Mouse (Mus musculus) embryonic facial prominence, embryonic 13.5 days (tissue): Measurements from ENCODE around the gene Alox12e. TPM values are rescaled to one million over a fixed set of nuclear protein-coding genes. Genes with fewer than 3 reads are reported as not detected.

ENCODE experiments used
- ATAC-seq: fragments of 200-750 bp; cut with Nextera tagmentation; 2 replicates; pipeline ENCODE4 v1.8.0; 2017; ENCODE audit warnings: low read depth; ENCODE audit not compliant: insufficient number of reproducible peaks, insufficient read depth, low FRiP score, low TSS enrichment
- H3K27ac ChIP-seq: fragments of 300-500 bp; sonication (generic); 2 replicates; pipeline ENCODE4 v1.5.1; 2015; ENCODE audit warnings: moderate library complexity, mild to moderate bottlenecking, inconsistent platforms
- H3K27me3 ChIP-seq: fragments of 300-500 bp; sonication (generic); 2 replicates; pipeline ENCODE4 v1.6.1; 2015; ENCODE audit warnings: mild to moderate bottlenecking, inconsistent platforms
- H3K36me3 ChIP-seq: fragments of 300-500 bp; sonication (generic); 2 replicates; pipeline ENCODE4 v1.6.1; 2015; ENCODE audit warnings: mild to moderate bottlenecking, inconsistent platforms
- H3K4me1 ChIP-seq: fragments of 300-500 bp; sonication (generic); 2 replicates; pipeline ENCODE4 v1.6.1; 2015; ENCODE audit warnings: inconsistent platforms
- H3K4me2 ChIP-seq: fragments of 300-500 bp; sonication (generic); 2 replicates; pipeline ENCODE4 v1.6.1; 2015; ENCODE audit warnings: moderate library complexity, mild to moderate bottlenecking, inconsistent platforms
- H3K4me3 ChIP-seq: fragments of 300-500 bp; sonication (generic); 2 replicates; pipeline ENCODE4 v1.5.1; 2015; ENCODE audit warnings: mild to moderate bottlenecking, inconsistent platforms
- H3K9ac ChIP-seq: fragments of 300-500 bp; sonication (generic); 2 replicates; pipeline ENCODE4 v1.6.1; 2015; ENCODE audit warnings: mild to moderate bottlenecking, inconsistent platforms
- H3K9me3 ChIP-seq: fragments of 300-500 bp; sonication (generic); 2 replicates; pipeline ENCODE4 v1.6.1; 2016; ENCODE audit warnings: inconsistent platforms
- WGBS: fragments of 180-500 bp; shearing (Covaris S2); methylation state at CpG from one replicate; pipeline ENCODE4 v1.1.7; 2015; ENCODE audit warnings: mixed read lengths; 5-methylcytosine and 5-hydroxymethylcytosine counted together
- polyA plus RNA-seq: library from polyadenylated mRNA; unstranded; fragments of >200 nt; fragmentation: Nextera tagmentation; extraction: Ambion mirVana; gene quantifications from 2 replicates; pipeline ENCODE4 v1.2.1, GENCODE M21; 2015

Alox12e gene
- polyA plus RNA-seq, 1 experiment from 2014 or later, result 0.67 TPM

- no peaks in the 10 kb centered on the region for H3K36me3 ChIP-seq
- no peaks in the 10 kb centered on the region for H3K9me3 ChIP-seq
- peaks cover 67% of the 10 kb centered on the region for H3K27me3 ChIP-seq
- no peak overlapping the region for H3K4me3 ChIP-seq
- no peak overlapping the region for H3K4me2 ChIP-seq
- no peak overlapping the region for H3K27ac ChIP-seq
- 88% methylated on average over 12 of the region's 12 CpGs for WGBS
- 0 out of 2 replicates have a peak, but pooled peaks have one; percentile 56 for ATAC-seq
- H3K4me1 ChIP-seq, result 0 out of 2 replicates have a peak, but pooled peaks cover 3% of the 10 kb centered on the region
- no peak overlapping the region for H3K9ac ChIP-seq
Measured at GRCm38 (mm10) chr11:70319614-70320013, 2.8 kb downstream of the Alox12e start.

GRCm38 (mm10) chr11:70313833-70314232 lies 8.6 kb downstream of the Alox12e start:
- 39% methylated on average over 7 of the region's 7 CpGs for WGBS
- Histone ChIP-seq H3K27me3 (peaks cover 22% of the 10 kb centered on the region), H3K9ac (no peak overlapping the region), H3K4me3 (no peak overlapping the region), H3K9me3 (no peaks in the 10 kb centered on the region), H3K27ac (no peak overlapping the region), H3K4me1 (no peaks in the 10 kb centered on the region), H3K4me2 (no peak overlapping the region), H3K36me3 (no peaks in the 10 kb centered on the region)
- no peak for ATAC-seq

- Histone ChIP-seq H3K9me3 (no peaks in the 10 kb centered on the region), H3K4me2 (no peak overlapping the region), H3K27me3 (peaks cover 7% of the 10 kb centered on the region; the same call in 1 of the 2 replicates), H3K36me3 (no peaks in the 10 kb centered on the region), H3K9ac (no peak overlapping the region), H3K27ac (no peak overlapping the region), H3K4me1 (no peaks in the 10 kb centered on the region), H3K4me3 (no peak overlapping the region)
- WGBS, result 22% methylated on average over 9 of the region's 9 CpGs
- ATAC-seq, result no peak
Measured at GRCm38 (mm10) chr11:70309341-70309740, 13.1 kb downstream of the Alox12e start.

GRCm38 (mm10) chr11:70308296-70308695 lies 14.1 kb downstream of the Alox12e start:
- ATAC-seq, result no peak
- Histone ChIP-seq H3K4me3 (no peak overlapping the region), H3K9me3 (no peaks in the 10 kb centered on the region), H3K9ac (no peak overlapping the region), H3K4me2 (no peak overlapping the region), H3K27ac (no peak overlapping the region), H3K36me3 (no peaks in the 10 kb centered on the region), H3K27me3 (peaks cover 7% of the 10 kb centered on the region; the same call in 1 of the 2 replicates), H3K4me1 (no peaks in the 10 kb centered on the region)
- 83% methylated on average over 2 of the region's 2 CpGs for WGBS

GRCm38 (mm10) chr11:70306159-70306558 lies 16.3 kb downstream of the Alox12e start:
- Histone ChIP-seq H3K9ac (no peak overlapping the region), H3K4me1 (no peaks in the 10 kb centered on the region), H3K27me3 (0 out of 2 replicates have a peak, but pooled peaks cover 2% of the 10 kb centered on the region), H3K27ac (no peak overlapping the region), H3K9me3 (peaks cover 3% of the 10 kb centered on the region; the same call in 1 of the 2 replicates), H3K36me3 (no peaks in the 10 kb centered on the region), H3K4me2 (no peak overlapping the region), H3K4me3 (no peak overlapping the region)
- WGBS, result 42% methylated on average over 7 of the region's 7 CpGs
- ATAC-seq, result no peak

- WGBS, result 80% methylated on average over 4 of the region's 4 CpGs
- H3K4me2 ChIP-seq, result no peak overlapping the region
- H3K9me3 ChIP-seq, result peaks cover 4% of the 10 kb centered on the region; the same call in 1 of the 2 replicates
- no peaks in the 10 kb centered on the region for H3K4me1 ChIP-seq
- H3K9ac ChIP-seq, result no peak overlapping the region
- no peak overlapping the region for H3K27ac ChIP-seq
- H3K4me3 ChIP-seq, result no peak overlapping the region
- no peaks in the 10 kb centered on the region for H3K27me3 ChIP-seq
- H3K36me3 ChIP-seq, result no peaks in the 10 kb centered on the region
- no peak for ATAC-seq
Measured at GRCm38 (mm10) chr11:70302293-70302692, 20.1 kb downstream of the Alox12e start.

- H3K27ac ChIP-seq, result no peak overlapping the region
Measured at GRCm38 (mm10) chr11:70297836-70298454, 24.5 kb downstream of the Alox12e start.

GRCm38 (mm10) chr11:70297405-70297804 lies 25.0 kb downstream of the Alox12e start:
- no peak for ATAC-seq

More at GRCm38 (mm10) chr11:70297836-70298454, 24.5 kb downstream of the Alox12e start:
- ATAC-seq, result no peak
- Histone ChIP-seq H3K4me1 (no peaks in the 10 kb centered on the region), H3K9ac (no peak overlapping the region), H3K36me3 (no peaks in the 10 kb centered on the region), H3K4me3 (no peak overlapping the region), H3K27me3 (no peaks in the 10 kb centered on the region), H3K9me3 (peaks cover 4% of the 10 kb centered on the region; the same call in 1 of the 2 replicates), H3K4me2 (no peak overlapping the region)
- 47% methylated on average over 12 of the region's 12 CpGs for WGBS

GRCm38 (mm10) chr11:70293881-70294280 lies 28.5 kb downstream of the Alox12e start:
- H3K36me3 ChIP-seq, result no peaks in the 10 kb centered on the region
- H3K27me3 ChIP-seq, result no peaks in the 10 kb centered on the region
- H3K27ac ChIP-seq, result no peak overlapping the region
- H3K4me1 ChIP-seq, result no peaks in the 10 kb centered on the region; the same call in 1 of the 2 replicates
- WGBS, result 77% methylated on average over 6 of the region's 6 CpGs
- H3K4me2 ChIP-seq, result no peak overlapping the region
- no peak overlapping the region for H3K9ac ChIP-seq
- no peaks in the 10 kb centered on the region for H3K9me3 ChIP-seq
- no peak overlapping the region for H3K4me3 ChIP-seq
- no peak for ATAC-seq

More at GRCm38 (mm10) chr11:70297405-70297804, 25.0 kb downstream of the Alox12e start:
- WGBS, result 26% methylated on average over 4 of the region's 4 CpGs
- H3K4me2 ChIP-seq, result no peak overlapping the region
- no peak overlapping the region for H3K27ac ChIP-seq
- no peak overlapping the region for H3K9ac ChIP-seq
- no peak overlapping the region for H3K4me3 ChIP-seq
- H3K4me1 ChIP-seq, result no peaks in the 10 kb centered on the region
- no peaks in the 10 kb centered on the region for H3K36me3 ChIP-seq
- H3K9me3 ChIP-seq, result peaks cover 4% of the 10 kb centered on the region; the same call in 1 of the 2 replicates
- H3K27me3 ChIP-seq, result no peaks in the 10 kb centered on the region

- H3K4me2 ChIP-seq, result no peak overlapping the region
- no peaks in the 10 kb centered on the region for H3K36me3 ChIP-seq
- H3K9me3 ChIP-seq, result no peaks in the 10 kb centered on the region
- H3K4me3 ChIP-seq, result no peak overlapping the region
- no peak overlapping the region for H3K27ac ChIP-seq
- H3K4me1 ChIP-seq, result no peaks in the 10 kb centered on the region; the same call in 1 of the 2 replicates
- H3K27me3 ChIP-seq, result no peaks in the 10 kb centered on the region
- ATAC-seq, result no peak
- WGBS, result 78% methylated on average over 6 of the region's 6 CpGs
- no peak overlapping the region for H3K9ac ChIP-seq
Measured at GRCm38 (mm10) chr11:70291235-70291634, 31.2 kb downstream of the Alox12e start.

GRCm38 (mm10) chr11:70289236-70289635 lies 33.2 kb downstream of the Alox12e start:
- Histone ChIP-seq H3K27me3 (no peaks in the 10 kb centered on the region), H3K4me3 (no peak overlapping the region)

GRCm38 (mm10) chr11:70288102-70288501 lies 34.3 kb downstream of the Alox12e start:
- no peak for ATAC-seq
- no peaks in the 10 kb centered on the region for H3K27me3 ChIP-seq
- 86% methylated on average over 10 of the region's 10 CpGs for WGBS

More at GRCm38 (mm10) chr11:70289236-70289635, 33.2 kb downstream of the Alox12e start:
- Histone ChIP-seq H3K9ac (no peak overlapping the region), H3K9me3 (no peaks in the 10 kb centered on the region), H3K36me3 (no peaks in the 10 kb centered on the region), H3K4me1 (no peaks in the 10 kb centered on the region; the same call in 1 of the 2 replicates), H3K27ac (no peak overlapping the region), H3K4me2 (no peak overlapping the region)
- ATAC-seq, result no peak
- WGBS, result 45% methylated on average over 6 of the region's 6 CpGs

More at GRCm38 (mm10) chr11:70288102-70288501, 34.3 kb downstream of the Alox12e start:
- H3K4me3 ChIP-seq, result no peak overlapping the region
- H3K36me3 ChIP-seq, result no peaks in the 10 kb centered on the region
- H3K4me2 ChIP-seq, result no peak overlapping the region
- H3K27ac ChIP-seq, result no peak overlapping the region
- no peaks in the 10 kb centered on the region; the same call in 1 of the 2 replicates for H3K4me1 ChIP-seq
- no peak overlapping the region for H3K9ac ChIP-seq
- no peaks in the 10 kb centered on the region for H3K9me3 ChIP-seq
